Mouse (Mus musculus): ENCODE results near the gene Fryl. TPM values are rescaled to one million over a fixed set of nuclear protein-coding genes. Genes with fewer than 3 reads are reported as not detected.

Gene Fryl
- total RNA-seq, 4 experiments from 2014 or later, result 17.8 to 22.5 (median 18.8) TPM

GRCm38 (mm10) chr5:73257096-73257495 is 677 bp upstream of the Fryl start:
- DNase-seq (ENCODE audit: low spot score in 2 of 2), result no peak

- peak; percentile 18 to 29 for DNase-seq (ENCODE audit: low spot score in 2 of 2)
These were observed 833 bp downstream of the Fryl start for GRCm38 (mm10) chr5:73255321-73256251.

- DNase-seq (ENCODE audit: low spot score in 2 of 2), result no peak
These were observed 1.8 kb downstream of the Fryl start for GRCm38 (mm10) chr5:73254660-73255059.

GRCm38 (mm10) chr5:73252739-73253138 is 3.7 kb downstream of the Fryl start:
- DNase-seq (ENCODE audit: low spot score in 2 of 2), result no peak

- DNase-seq (ENCODE audit: low spot score in 2 of 2), result no peak
These were observed 7.1 kb downstream of the Fryl start for GRCm38 (mm10) chr5:73249341-73249740.

- no peak for DNase-seq (ENCODE audit: low spot score in 2 of 2)
These were observed 8.2 kb downstream of the Fryl start for GRCm38 (mm10) chr5:73248211-73248610.

GRCm38 (mm10) chr5:73246414-73246813 is 10.0 kb downstream of the Fryl start:
- DNase-seq (ENCODE audit: low spot score in 2 of 2), result no peak

- DNase-seq (ENCODE audit: low spot score in 2 of 2), result no peak
These were observed 12.0 kb downstream of the Fryl start for GRCm38 (mm10) chr5:73244403-73244802.

GRCm38 (mm10) chr5:73241966-73242365 is 14.5 kb downstream of the Fryl start:
- DNase-seq (ENCODE audit: low spot score in 2 of 2), result no peak

GRCm38 (mm10) chr5:73241332-73241731 is 15.1 kb downstream of the Fryl start:
- no peak for DNase-seq (ENCODE audit: low spot score in 2 of 2)

GRCm38 (mm10) chr5:73240391-73240790 is 16.0 kb downstream of the Fryl start:
- DNase-seq (ENCODE audit: low spot score in 2 of 2), result no peak

GRCm38 (mm10) chr5:73236894-73237334 is 19.5 kb downstream of the Fryl start:
- no peak for DNase-seq (ENCODE audit: low spot score in 2 of 2)

- no peak for DNase-seq (ENCODE audit: low spot score in 2 of 2)
These were observed 21.2 kb downstream of the Fryl start for GRCm38 (mm10) chr5:73235201-73235600.

GRCm38 (mm10) chr5:73233018-73233881 is 23.2 kb downstream of the Fryl start:
- DNase-seq (ENCODE audit: low spot score in 2 of 2), result no peak

GRCm38 (mm10) chr5:73232267-73232666 is 24.2 kb downstream of the Fryl start:
- no peak for DNase-seq (ENCODE audit: low spot score in 2 of 2)

- DNase-seq (ENCODE audit: low spot score in 2 of 2), result no peak
These were observed 24.6 kb downstream of the Fryl start for GRCm38 (mm10) chr5:73231835-73232234.

- no peak for DNase-seq (ENCODE audit: low spot score in 2 of 2)
These were observed 26.2 kb downstream of the Fryl start for GRCm38 (mm10) chr5:73230171-73230570.

- no peak for DNase-seq (ENCODE audit: low spot score in 2 of 2)
These were observed 27.0 kb downstream of the Fryl start for GRCm38 (mm10) chr5:73229467-73229866.

- DNase-seq (ENCODE audit: low spot score in 2 of 2), result no peak
These were observed 27.9 kb downstream of the Fryl start for GRCm38 (mm10) chr5:73228291-73229049.

GRCm38 (mm10) chr5:73227518-73228101 is 28.8 kb downstream of the Fryl start:
- no peak for DNase-seq (ENCODE audit: low spot score in 2 of 2)

- DNase-seq (ENCODE audit: low spot score in 2 of 2), result no peak
These were observed 33.4 kb downstream of the Fryl start for GRCm38 (mm10) chr5:73223065-73223464.
